Mouse (Mus musculus): ENCODE data around the gene Prmt2. TPM values are rescaled to one million over a fixed set of nuclear protein-coding genes. Genes with fewer than 3 reads are reported as not detected.

The Prmt2 gene
- polyA plus RNA-seq (2015; fragmentation: Nextera tagmentation; extraction: Ambion mirVana) = 321 and 338 TPM in 2 replicates

GRCm38 (mm10) chr10:76237341-76238225, at the start of gene Prmt2:
Prmt2 (minus strand) TSS chr10:76237865.
- H3K27ac ChIP-seq (replicated peaks) = peak within 1 kb of the TSS; percentile 93
- H3K36me3 ChIP-seq = no peaks in the 10 kb centered on the region
- WGBS = under 1% methylated on average over 47 of the region's 47 CpGs
- peak within 1 kb of the TSS; percentile 86 for H3K9ac ChIP-seq
- peak within 1 kb of the TSS; percentile 56 for H3K4me2 ChIP-seq
- no peaks in the 10 kb centered on the region for H3K27me3 ChIP-seq
- no peaks in the 10 kb centered on the region for H3K9me3 ChIP-seq
- peak within 1 kb of the TSS; percentile 68 for H3K4me3 ChIP-seq
- ATAC-seq (ENCODE audit: low FRiP score, low read depth) = peak; percentile 98
- peaks cover 26% of the 10 kb centered on the region for H3K4me1 ChIP-seq (replicated peaks)

GRCm38 (mm10) chr10:76278541-76279097, 41.0 kb upstream of the Prmt2 start:
- H3K27ac ChIP-seq (replicated peaks) = no peak overlapping the region
- no peak overlapping the region for H3K9ac ChIP-seq
- H3K27me3 ChIP-seq = no peaks in the 10 kb centered on the region
- 75% methylated on average over 5 of the region's 5 CpGs for WGBS
- H3K4me3 ChIP-seq = no peak overlapping the region
- H3K4me2 ChIP-seq = no peak overlapping the region
- no peaks in the 10 kb centered on the region for H3K9me3 ChIP-seq
- peaks cover 86% of the 10 kb centered on the region for H3K36me3 ChIP-seq
- H3K4me1 ChIP-seq (replicated peaks) = no peaks in the 10 kb centered on the region
- ATAC-seq (ENCODE audit: low FRiP score, low read depth) = no peak

- Histone ChIP-seq H3K9ac (no peak overlapping the region), H3K4me1 (replicated peaks) (no peaks in the 10 kb centered on the region), H3K36me3 (peaks cover 88% of the 10 kb centered on the region), H3K27me3 (no peaks in the 10 kb centered on the region), H3K4me2 (no peak overlapping the region), H3K4me3 (no peak overlapping the region), H3K9me3 (no peaks in the 10 kb centered on the region), H3K27ac (replicated peaks) (no peak overlapping the region)
- WGBS = 82% methylated on average over 10 of the region's 10 CpGs
- no peak for ATAC-seq (ENCODE audit: low FRiP score, low read depth)
Observed at GRCm38 (mm10) chr10:76275256-76275655, 37.6 kb upstream of the Prmt2 start.

GRCm38 (mm10) chr10:76271238-76271637, 33.6 kb upstream of the Prmt2 start:
- ATAC-seq (ENCODE audit: low FRiP score, low read depth) = no peak
- Histone ChIP-seq H3K4me1 (replicated peaks) (no peaks in the 10 kb centered on the region), H3K9ac (no peak overlapping the region), H3K27me3 (no peaks in the 10 kb centered on the region), H3K36me3 (peaks cover 90% of the 10 kb centered on the region), H3K4me3 (no peak overlapping the region), H3K9me3 (no peaks in the 10 kb centered on the region), H3K27ac (replicated peaks) (no peak overlapping the region), H3K4me2 (no peak overlapping the region)
- WGBS = 55% methylated on average over 8 of the region's 8 CpGs

GRCm38 (mm10) chr10:76262431-76262830, 24.8 kb upstream of the Prmt2 start:
- H3K27me3 ChIP-seq = no peaks in the 10 kb centered on the region
- no peaks in the 10 kb centered on the region for H3K9me3 ChIP-seq
- no peak for ATAC-seq (ENCODE audit: low FRiP score, low read depth)
- no peak overlapping the region for H3K4me2 ChIP-seq
- H3K36me3 ChIP-seq = peaks cover 28% of the 10 kb centered on the region
- H3K4me1 ChIP-seq (replicated peaks) = no peaks in the 10 kb centered on the region
- no peak overlapping the region for H3K27ac ChIP-seq (replicated peaks)
- no peak overlapping the region for H3K9ac ChIP-seq
- 79% methylated on average over 4 of the region's 4 CpGs for WGBS
- H3K4me3 ChIP-seq = no peak overlapping the region

- peaks cover 22% of the 10 kb centered on the region for H3K36me3 ChIP-seq
Observed at GRCm38 (mm10) chr10:76261447-76261846, 23.8 kb upstream of the Prmt2 start.

GRCm38 (mm10) chr10:76260358-76261059, 22.8 kb upstream of the Prmt2 start:
- Histone ChIP-seq H3K4me1 (replicated peaks) (peaks cover 2% of the 10 kb centered on the region; the same call in 1 of the 2 replicates), H3K9me3 (no peaks in the 10 kb centered on the region), H3K27ac (replicated peaks) (no peak overlapping the region), H3K36me3 (peaks cover 13% of the 10 kb centered on the region; the same call in 1 of the 2 replicates), H3K9ac (no peak overlapping the region), H3K4me2 (no peak overlapping the region), H3K4me3 (no peak overlapping the region), H3K27me3 (no peaks in the 10 kb centered on the region)
- no peak; the same call in 1 of the 2 replicates for ATAC-seq (ENCODE audit: low FRiP score, low read depth)
- WGBS = 56% methylated on average over 11 of the region's 11 CpGs

More at GRCm38 (mm10) chr10:76261447-76261846, 23.8 kb upstream of the Prmt2 start:
- H3K9me3 ChIP-seq = no peaks in the 10 kb centered on the region
- H3K27ac ChIP-seq (replicated peaks) = no peak overlapping the region
- no peaks in the 10 kb centered on the region for H3K27me3 ChIP-seq
- 0 out of 2 replicates have a peak, but pooled peaks have one; percentile 24 for ATAC-seq (ENCODE audit: low FRiP score, low read depth)
- H3K4me3 ChIP-seq = no peak overlapping the region
- H3K4me1 ChIP-seq (replicated peaks) = no peaks in the 10 kb centered on the region
- no peak overlapping the region for H3K4me2 ChIP-seq
- 85% methylated on average over 3 of the region's 3 CpGs for WGBS
- H3K9ac ChIP-seq = no peak overlapping the region

GRCm38 (mm10) chr10:76259566-76260232, 22.0 kb upstream of the Prmt2 start:
- 0 out of 2 replicates have a peak, but pooled peaks cover 5% of the 10 kb centered on the region for H3K36me3 ChIP-seq
- H3K9ac ChIP-seq = no peak overlapping the region
- no peaks in the 10 kb centered on the region for H3K9me3 ChIP-seq
- 67% methylated on average over 18 of the region's 18 CpGs for WGBS
- no peaks in the 10 kb centered on the region for H3K27me3 ChIP-seq
- no peak overlapping the region for H3K27ac ChIP-seq (replicated peaks)
- H3K4me2 ChIP-seq = no peak overlapping the region
- ATAC-seq (ENCODE audit: low FRiP score, low read depth) = no peak
- H3K4me1 ChIP-seq (replicated peaks) = peaks cover 4% of the 10 kb centered on the region; the same call in 1 of the 2 replicates
- no peak overlapping the region for H3K4me3 ChIP-seq

- peaks cover 4% of the 10 kb centered on the region; the same call in 1 of the 2 replicates for H3K4me1 ChIP-seq (replicated peaks)
- no peak for ATAC-seq (ENCODE audit: low FRiP score, low read depth)
- no peaks in the 10 kb centered on the region for H3K36me3 ChIP-seq
- no peaks in the 10 kb centered on the region for H3K27me3 ChIP-seq
- no peak overlapping the region for H3K9ac ChIP-seq
- 81% methylated on average over 12 of the region's 12 CpGs for WGBS
- no peak overlapping the region for H3K4me2 ChIP-seq
- no peaks in the 10 kb centered on the region for H3K9me3 ChIP-seq
- no peak overlapping the region for H3K27ac ChIP-seq (replicated peaks)
- no peak overlapping the region for H3K4me3 ChIP-seq
Observed at GRCm38 (mm10) chr10:76257719-76258390, 20.2 kb upstream of the Prmt2 start.

GRCm38 (mm10) chr10:76257231-76257630, 19.6 kb upstream of the Prmt2 start:
- Histone ChIP-seq H3K4me2 (no peak overlapping the region), H3K9ac (no peak overlapping the region), H3K27ac (replicated peaks) (no peak overlapping the region), H3K9me3 (no peaks in the 10 kb centered on the region), H3K4me1 (replicated peaks) (peaks cover 4% of the 10 kb centered on the region; the same call in 1 of the 2 replicates), H3K4me3 (no peak overlapping the region), H3K36me3 (no peaks in the 10 kb centered on the region), H3K27me3 (no peaks in the 10 kb centered on the region)
- ATAC-seq (ENCODE audit: low FRiP score, low read depth) = no peak
- WGBS = 98% methylated on average over 7 of the region's 7 CpGs

GRCm38 (mm10) chr10:76255617-76256016, 18.0 kb upstream of the Prmt2 start:
- WGBS = 51% methylated on average over 6 of the region's 6 CpGs
- peaks cover 4% of the 10 kb centered on the region; the same call in 1 of the 2 replicates for H3K4me1 ChIP-seq (replicated peaks)
- H3K9me3 ChIP-seq = no peaks in the 10 kb centered on the region
- ATAC-seq (ENCODE audit: low FRiP score, low read depth) = no peak
- no peaks in the 10 kb centered on the region for H3K36me3 ChIP-seq
- no peak overlapping the region for H3K27ac ChIP-seq (replicated peaks)
- H3K9ac ChIP-seq = no peak overlapping the region
- H3K27me3 ChIP-seq = no peaks in the 10 kb centered on the region
- H3K4me3 ChIP-seq = no peak overlapping the region
- H3K4me2 ChIP-seq = no peak overlapping the region

Data from hindbrain, embryonic 15.5 days (tissue).